Mouse (Mus musculus) bone marrow, adult 2 months (tissue): ENCODE results near the gene Smyd3. TPM values are rescaled to one million over a fixed set of nuclear protein-coding genes. Genes with fewer than 3 reads are reported as not detected.

ENCODE experiments used
- H3K27ac ChIP-seq: fragments of 200-500 bp; 2 replicates; pipeline ENCODE4 v1.5.1; 2012; ENCODE audit warnings: low read depth, mild to moderate bottlenecking, control low read depth, inconsistent platforms, low read length; ENCODE audit not compliant: control insufficient read depth, poor library complexity, insufficient read depth
- H3K4me1 ChIP-seq: fragments of 200-500 bp; 2 replicates; pipeline ENCODE4 v1.6.1; 2011; ENCODE audit warnings: low read length; ENCODE audit not compliant: control insufficient read depth, insufficient read depth
- H3K4me3 ChIP-seq: fragments of 200-500 bp; replicated peaks from 2 replicates; pipeline ENCODE3; 2011; ENCODE audit warnings: mild to moderate bottlenecking, low read depth, low read length, control low read depth; ENCODE audit not compliant: control insufficient read depth
- CTCF ChIP-seq: fragments of 200-500 bp; IDR thresholded peaks from 2 replicates; pipeline ENCODE4 v1.5.1; 2011; ENCODE audit warnings: low read length, control low read depth; ENCODE audit not compliant: control insufficient read depth, insufficient read depth
- POLR2A ChIP-seq: fragments of 200-500 bp; IDR thresholded peaks from 2 replicates; pipeline ENCODE4 v1.6.1; 2011; ENCODE audit warnings: low read depth, mild to moderate bottlenecking, control low read depth, low read length, borderline replicate concordance; ENCODE audit not compliant: control insufficient read depth
- WGBS: fragments of 180-500 bp; shearing (Covaris S2); methylation state at CpG from one replicate; pipeline ENCODE4 v1.1.7; 2018; 5-methylcytosine and 5-hydroxymethylcytosine counted together
- polyA plus RNA-seq: library from polyadenylated mRNA; stranded (reverse); fragments of >200 nt; gene quantifications from 2 replicates; pipeline ENCODE4 v1.2.4, GENCODE M21; 2011; ENCODE audit warnings: low replicate concordance; ENCODE audit not compliant: missing spikeins, insufficient read depth, insufficient read length

The Smyd3 gene
- polyA plus RNA-seq, 1 experiment = 20.8 TPM

- TF ChIP-seq POLR2A (no peak), CTCF (no peak)
- WGBS = 62% methylated on average over 1 of the region's 1 CpGs
- H3K4me3 ChIP-seq = no peak overlapping the region
- no peaks in the 10 kb centered on the region; the same call in 1 of the 2 replicates for H3K4me1 ChIP-seq
- H3K27ac ChIP-seq = no peak overlapping the region
Measured at GRCm38 (mm10) chr1:179068990-179069389, 448.9 kb downstream of the Smyd3 start.

DNA sequence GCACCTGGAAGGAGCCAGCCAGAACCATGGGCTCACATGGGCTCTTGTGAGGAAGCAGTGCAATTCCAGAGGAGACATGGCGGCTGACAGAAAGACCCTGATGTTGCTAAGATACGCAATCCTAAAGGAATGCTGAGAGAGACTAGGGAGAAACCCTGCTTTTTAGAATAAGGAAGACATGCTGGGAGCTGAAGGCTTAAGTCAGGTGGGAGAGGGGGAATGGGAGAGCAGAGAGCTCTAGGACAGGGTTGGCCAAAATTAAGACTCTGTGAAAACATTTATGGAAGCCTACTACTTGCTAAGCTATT, 452.6 kb downstream of the Smyd3 start:
- 85% methylated on average over 2 of the region's 2 CpGs for WGBS

DNA sequence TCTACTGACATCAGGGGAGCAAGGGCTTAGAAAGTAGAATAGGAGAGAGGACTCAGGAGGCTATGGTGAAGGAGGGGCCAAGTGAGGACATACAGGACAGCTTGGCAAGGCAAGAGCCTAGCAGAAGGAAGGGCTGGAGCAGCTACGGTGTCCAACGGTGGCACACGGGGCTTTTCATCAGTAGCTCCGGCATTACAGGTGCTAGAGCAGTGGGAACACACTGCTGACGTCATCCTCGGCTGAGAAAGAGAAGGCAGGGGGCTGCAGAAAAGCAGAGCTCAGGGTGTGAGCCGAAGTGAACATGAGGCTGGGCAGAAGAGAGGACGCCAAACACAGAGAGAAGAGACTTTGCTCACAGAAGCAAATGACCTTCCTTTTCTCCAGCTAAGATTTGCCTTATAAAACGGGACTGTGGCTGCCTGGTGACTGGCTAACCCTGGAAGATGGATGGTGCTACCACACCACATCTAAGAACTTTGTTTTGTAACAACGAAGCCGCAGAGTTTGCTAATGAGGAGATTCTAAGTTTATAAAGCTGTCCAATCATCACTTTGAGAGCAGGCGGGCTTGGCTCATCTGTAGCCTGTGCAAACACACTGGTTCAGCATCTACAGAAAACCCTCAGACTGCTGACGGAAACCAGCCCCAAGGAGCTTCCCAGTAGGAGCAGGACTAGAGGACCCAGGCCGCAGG, 453.1 kb downstream of the Smyd3 start:
- H3K4me1 ChIP-seq = peaks cover 3% of the 10 kb centered on the region
- TF ChIP-seq POLR2A = no peak
- no peak for TF ChIP-seq CTCF
- WGBS = 84% methylated on average over 14 of the region's 14 CpGs
- H3K27ac ChIP-seq = no peak overlapping the region
- no peak overlapping the region for H3K4me3 ChIP-seq

More for the DNA sequence above, 452.6 kb downstream of the Smyd3 start:
- Histone ChIP-seq H3K4me1 (peaks cover 3% of the 10 kb centered on the region), H3K4me3 (no peak overlapping the region), H3K27ac (no peak overlapping the region)
- TF ChIP-seq CTCF (no peak), POLR2A (no peak)

GRCm38 (mm10) chr1:179061759-179062168, 456.1 kb downstream of the Smyd3 start:
- TF ChIP-seq POLR2A = no peak
- no peak for TF ChIP-seq CTCF
- Histone ChIP-seq H3K4me1 (peaks cover 3% of the 10 kb centered on the region), H3K4me3 (no peak overlapping the region), H3K27ac (no peak overlapping the region)
- 14% methylated on average over 9 of the region's 9 CpGs for WGBS

DNA sequence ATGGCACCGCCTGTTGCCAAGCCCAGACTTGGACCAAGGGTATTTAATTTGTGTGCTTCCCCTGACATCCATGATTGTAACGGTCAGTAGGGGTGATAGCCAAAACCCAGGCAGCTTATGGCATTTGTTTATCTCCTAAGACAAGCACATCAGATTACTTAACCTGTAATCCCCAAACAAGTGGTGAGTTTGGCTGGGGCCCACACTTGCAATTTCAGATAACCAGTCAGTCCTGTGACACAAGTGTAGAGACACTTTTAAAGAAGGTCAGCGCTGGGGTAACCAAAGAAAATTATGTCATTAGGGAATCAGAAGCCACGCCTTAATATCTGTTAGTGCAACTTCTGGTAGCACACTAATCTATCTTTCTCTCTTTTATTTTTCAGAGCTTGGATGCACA, 456.8 kb downstream of the Smyd3 start:
- 39% methylated on average over 4 of the region's 4 CpGs for WGBS
- no peak overlapping the region for H3K4me3 ChIP-seq
- no peak overlapping the region for H3K27ac ChIP-seq
- TF ChIP-seq CTCF = no peak
- no peak for TF ChIP-seq POLR2A
- peaks cover 3% of the 10 kb centered on the region for H3K4me1 ChIP-seq

DNA sequence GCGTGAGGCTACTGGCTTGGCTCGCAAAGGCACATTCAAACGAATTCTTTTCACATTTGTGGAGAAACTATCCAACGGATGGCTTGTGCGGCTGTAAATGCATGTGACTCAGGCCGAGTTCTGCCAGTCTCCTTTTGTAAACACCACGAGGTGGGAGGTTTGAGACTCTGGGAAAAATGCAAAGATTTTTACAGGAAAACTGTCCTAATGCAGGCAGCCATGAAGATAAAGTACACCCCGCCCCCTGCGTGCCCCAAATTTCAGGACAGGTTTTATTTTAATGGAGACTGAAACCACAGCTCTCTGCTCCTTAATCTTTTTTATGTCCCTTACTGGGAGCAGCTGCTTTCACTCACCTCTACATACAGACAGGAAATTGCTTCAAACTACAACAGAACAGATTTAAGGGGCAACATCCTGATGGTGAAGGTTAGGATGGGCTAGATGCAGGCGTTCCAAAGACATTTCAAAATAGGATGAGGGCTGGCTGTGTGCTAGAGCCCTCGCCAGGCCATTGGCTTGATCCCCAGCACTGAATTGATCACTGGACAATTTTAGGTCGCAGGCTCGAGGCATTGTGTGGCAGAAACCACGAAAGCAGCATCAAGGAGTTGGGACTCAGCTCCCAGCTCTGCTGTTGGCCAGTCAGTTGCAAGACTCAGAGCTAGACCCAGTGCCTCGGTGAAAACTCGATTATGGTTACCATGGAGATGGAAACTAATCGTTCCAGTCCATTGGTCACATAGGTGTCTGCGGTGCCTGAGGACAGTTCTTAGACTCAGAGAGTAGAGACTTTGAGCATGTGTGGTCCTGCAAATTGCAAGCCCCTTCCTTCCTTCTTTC, 457.5 kb downstream of the Smyd3 start:
- Histone ChIP-seq H3K4me3 (no peak overlapping the region), H3K4me1 (peaks cover 3% of the 10 kb centered on the region), H3K27ac (no peak overlapping the region)
- 46% methylated on average over 18 of the region's 18 CpGs for WGBS
- TF ChIP-seq CTCF (no peak), POLR2A (no peak)

DNA sequence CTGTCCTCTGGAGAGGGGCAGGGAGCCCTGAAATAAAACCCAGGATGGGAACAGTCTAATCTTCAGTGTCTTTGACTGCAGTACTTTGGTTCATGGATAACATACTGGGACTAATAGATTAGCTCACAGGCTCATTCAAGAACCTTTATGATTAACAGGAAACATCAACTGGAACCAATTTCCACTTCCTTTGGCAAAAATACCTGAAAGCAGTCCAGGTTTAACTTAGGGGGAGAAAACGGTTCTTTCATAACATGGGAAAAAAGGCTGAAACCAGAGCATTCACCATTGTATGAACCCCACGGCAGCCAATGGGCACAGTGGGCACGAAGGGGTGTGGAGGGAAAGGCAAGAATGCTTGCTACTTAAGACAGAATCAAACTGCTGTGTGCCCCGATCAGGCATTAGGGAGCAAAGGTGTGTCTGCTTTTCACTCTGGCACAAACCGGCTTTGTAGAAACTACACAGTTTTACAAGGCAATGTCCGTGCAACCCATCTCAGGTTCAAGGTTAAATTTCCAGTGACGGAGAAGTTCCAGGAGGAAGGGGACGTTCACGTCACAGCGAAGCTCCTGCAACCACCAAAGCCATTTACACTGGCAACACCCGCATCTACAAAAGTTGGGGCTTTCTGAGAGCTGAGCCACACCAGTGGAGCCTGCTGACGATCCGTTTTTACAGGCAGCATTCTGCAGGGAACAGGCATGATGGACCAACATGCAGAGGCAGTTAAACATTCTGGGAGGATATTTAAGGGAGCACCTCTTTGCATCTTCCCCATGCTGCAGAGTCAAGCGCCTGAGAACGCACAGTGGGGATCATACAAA, 458.3 kb downstream of the Smyd3 start:
- peaks cover 3% of the 10 kb centered on the region for H3K4me1 ChIP-seq
- no peak for TF ChIP-seq CTCF
- TF ChIP-seq POLR2A = no peak
- no peak overlapping the region for H3K27ac ChIP-seq
- 87% methylated on average over 15 of the region's 15 CpGs for WGBS
- no peak overlapping the region for H3K4me3 ChIP-seq

DNA sequence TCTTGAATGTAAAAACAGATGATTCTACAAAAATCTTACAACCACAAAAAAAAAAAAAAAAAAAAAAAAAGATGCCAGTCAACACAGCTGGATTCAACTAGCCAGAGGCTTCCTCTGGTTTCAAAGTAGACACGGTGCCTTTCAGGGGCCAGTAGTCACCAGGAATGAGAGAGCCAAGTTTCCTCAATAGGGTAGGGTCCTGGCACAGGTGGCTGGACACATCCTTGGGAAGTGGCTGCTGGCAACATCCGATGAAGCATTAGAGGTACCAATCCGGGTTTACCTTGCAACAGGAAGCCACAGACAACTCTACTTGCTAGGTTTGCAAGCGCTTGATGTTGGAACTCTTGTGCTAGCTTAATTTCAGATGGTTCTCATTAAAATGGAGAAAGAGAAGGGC, 459.2 kb downstream of the Smyd3 start:
- no peak overlapping the region for H3K4me3 ChIP-seq
- peaks cover 3% of the 10 kb centered on the region for H3K4me1 ChIP-seq
- no peak overlapping the region for H3K27ac ChIP-seq
- 58% methylated on average over 4 of the region's 4 CpGs for WGBS
- no peak for TF ChIP-seq POLR2A
- TF ChIP-seq CTCF = no peak
